Comparison of ENCODE assay signal across 8 mouse cellular contexts in the genomic region with DNA sequence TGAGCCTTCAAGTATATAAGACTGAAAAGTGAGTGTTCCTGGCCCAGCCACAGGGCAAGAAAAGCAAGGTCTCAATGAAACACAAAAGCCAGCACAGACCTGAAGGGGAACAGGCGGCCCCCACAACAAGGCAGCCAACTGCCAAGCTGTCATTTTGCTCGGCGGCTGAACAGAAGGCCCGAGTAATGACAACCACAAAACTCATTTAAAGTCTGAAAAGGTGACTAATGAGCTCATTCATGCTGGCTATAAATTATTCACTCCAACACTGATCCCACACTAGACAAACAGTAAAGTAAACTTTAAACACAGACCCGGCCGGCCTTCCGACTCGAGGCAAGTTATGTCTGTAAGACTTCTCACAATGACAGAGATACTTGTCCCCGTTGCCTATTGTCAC.
DNase-seq lines count a peak whose midpoint lies in the region; ATAC-seq and TF ChIP-seq lines count a peak whose summit lies in the region.

No protein-coding gene starts in this region.

- WGBS in kidney, embryonic 14.5 days: 17% methylated on average over 9 of the region's 9 CpGs
- WGBS in liver, postnatal 0 days (ENCODE audit: insufficient replicate concordance): 44% methylated on average over 9 of the region's 9 CpGs

- H3K9me3 ChIP-seq in CH12.LX (replicated peaks; ENCODE audit: low read length): peaks cover 2% of the 10 kb centered on the region
- H3K9me3 ChIP-seq in kidney, embryonic 14.5 days (ENCODE audit: control insufficient read depth, low read length): peaks cover 10% of the 10 kb centered on the region; the same call in 1 of the 2 replicates
- no peaks in the 10 kb centered on the region for H3K9me3 ChIP-seq in liver, postnatal 0 days (ENCODE audit: low read length)

- H3K27me3 ChIP-seq in CH12.LX (replicated peaks): no peaks in the 10 kb centered on the region
- no peaks in the 10 kb centered on the region for H3K27me3 ChIP-seq in kidney, embryonic 14.5 days (ENCODE audit: control insufficient read depth, insufficient read depth, low read length)
- no peaks in the 10 kb centered on the region for H3K27me3 ChIP-seq in liver, postnatal 0 days (ENCODE audit: insufficient read depth, low read length)

- TF ChIP-seq RAD21 in CH12.LX (IDR thresholded peaks at IDR 0.05; ENCODE audit: low read depth, low read length): no peak

- no peak overlapping the region for H3K27ac ChIP-seq in CH12.LX (ENCODE audit: insufficient read depth, low read depth)
- 0 out of 2 replicates have a peak overlapping the region, but pooled peaks have one; percentile 19 for H3K27ac ChIP-seq in kidney, embryonic 14.5 days (ENCODE audit: low read depth, low read length)
- peak overlapping the region; percentile 22; the same call in 1 of the 2 replicates for H3K27ac ChIP-seq in liver, postnatal 0 days (ENCODE audit: low read depth)

- TF ChIP-seq POLR2A in CH12.LX (IDR thresholded peaks at IDR 0.05; ENCODE audit: low read depth, low read length): no peak

- H3K36me3 ChIP-seq in CH12.LX (replicated peaks in 1 of 2; ENCODE audit: control insufficient read depth in 1 of 2, insufficient read depth in 1 of 2, low read length in 1 of 2): peaks cover 0 to 8% of the 10 kb centered on the region in 2 experiments
- H3K36me3 ChIP-seq in kidney, embryonic 14.5 days (ENCODE audit: control insufficient read depth, insufficient read depth, low read length): no peaks in the 10 kb centered on the region
- no peaks in the 10 kb centered on the region for H3K36me3 ChIP-seq in liver, postnatal 0 days (replicated peaks; ENCODE audit: insufficient read depth, low read length)

- no peak for DNase-seq in cerebellum, postnatal 4 days (ENCODE audit: low spot score in 2 of 2)
- DNase-seq in CH12.LX (ENCODE audit: extremely low read depth): no peak
- DNase-seq in liver, postnatal 0 days: no peak
- DNase-seq in thymus, postnatal 14 days: peak; percentile 57

- TF ChIP-seq CTCF in CH12.LX (conservative IDR thresholded peaks at IDR 0.05 in 1 of 2, IDR thresholded peaks at IDR 0.05 in 1 of 2; ENCODE audit: low read depth in 2 of 2, low read length in 2 of 2): no peak
- TF ChIP-seq CTCF in liver, postnatal 0 days (IDR thresholded peaks at IDR 0.05; ENCODE audit: low read depth): no peak

- no peak overlapping the region for H3K4me3 ChIP-seq in CH12.LX (replicated peaks in 1 of 3; ENCODE audit: low read depth in 2 of 3, low read length in 2 of 3, poor library complexity in 1 of 3)
- no peak overlapping the region for H3K4me3 ChIP-seq in kidney, embryonic 14.5 days (ENCODE audit: low read length)
- peak overlapping the region; percentile 34; the same call in 1 of the 2 replicates for H3K4me3 ChIP-seq in liver, postnatal 0 days (ENCODE audit: low read depth, low read length)

- peaks cover 0 to 30% of the 10 kb centered on the region in 2 experiments; a peak in 3 of 4 replicates for H3K4me1 ChIP-seq in CH12.LX (ENCODE audit: control insufficient read depth in 1 of 2, insufficient read depth in 2 of 2)
- no peaks in the 10 kb centered on the region for H3K4me1 ChIP-seq in kidney, embryonic 14.5 days (ENCODE audit: control insufficient read depth, insufficient read depth, low read length)
- no peaks in the 10 kb centered on the region; the same call in 1 of the 2 replicates for H3K4me1 ChIP-seq in liver, postnatal 0 days (ENCODE audit: insufficient read depth)

- in situ Hi-C loops in CH12.LX (cut with MboI; ENCODE audit: low pct_ligation_motif_present, low pct_unique_long_range_greater_than_20kb, low sequenced_read_pairs): no loop called here

- peak overlapping the region; percentile 87 for H3K4me2 ChIP-seq in CH12.LX (ENCODE audit: insufficient read depth, low read depth, poor library complexity, severe bottlenecking)
- H3K4me2 ChIP-seq in kidney, embryonic 14.5 days (replicated peaks; ENCODE audit: low read depth, low read length): no peak overlapping the region
- peak overlapping the region; percentile 62 for H3K4me2 ChIP-seq in liver, postnatal 0 days (ENCODE audit: low read depth, low read length)

- dilution Hi-C loops in CH12.LX (cut with MboI; ENCODE audit: extremely low pct_ligation_motif_present, extremely low pct_unique_long_range_greater_than_20kb, low sequenced_read_pairs): no loop called here

- TF ChIP-seq EP300 in CH12.LX (IDR thresholded peaks at IDR 0.05; ENCODE audit: low read length): no peak; the same call in 1 of the 2 replicates
- no peak for TF ChIP-seq EP300 in liver, postnatal 0 days (IDR thresholded peaks at IDR 0.05; ENCODE audit: low read depth)

- H3K79me2 ChIP-seq in CH12.LX (replicated peaks; ENCODE audit: control insufficient read depth, extremely low read depth, insufficient read depth, poor library complexity, severe bottlenecking): no peaks in the 10 kb centered on the region

- 0 out of 2 replicates have a peak, but pooled peaks have one; percentile 36 for ATAC-seq in cerebellum, adult (ENCODE audit: insufficient number of reproducible peaks, low FRiP score, low TSS enrichment)
- 0 out of 2 replicates have a peak, but pooled peaks have one; percentile 27 for ATAC-seq in erythroblast, adult 5-6 weeks (replicated peaks; ENCODE audit: low FRiP score, poor library complexity, severe bottlenecking)
- ATAC-seq in kidney, embryonic 14.5 days (ENCODE audit: low FRiP score, low TSS enrichment): peak; percentile 78; the same call in 1 of the 2 replicates
- ATAC-seq in liver, postnatal 0 days: no peak
- no peak for ATAC-seq in CD4-positive, CD25-positive, alpha-beta regulatory T cell, adult 4 months

- no peak overlapping the region; the same call in 1 of the 2 replicates for H3K9ac ChIP-seq in CH12.LX (ENCODE audit: insufficient read depth, low read depth)
- H3K9ac ChIP-seq in kidney, embryonic 14.5 days (ENCODE audit: low read depth, low read length): no peak overlapping the region
- peak overlapping the region; percentile 33; the same call in 1 of the 2 replicates for H3K9ac ChIP-seq in liver, postnatal 0 days (replicated peaks)

TF ChIP-seq in CH12.LX, 34 proteins besides CTCF, POLR2A, EP300 and RAD21:
- no peak for TF ChIP-seq USF1 (IDR thresholded peaks at IDR 0.05; ENCODE audit: low read depth, low read length)
- TF ChIP-seq ZMIZ1 (IDR thresholded peaks at IDR 0.05; ENCODE audit: low read depth, low read length): no peak
- TF ChIP-seq TBP (conservative IDR thresholded peaks at IDR 0.05; ENCODE audit: low read depth, low read length): no peak
- no peak for TF ChIP-seq BHLHE40 (IDR thresholded peaks at IDR 0.05; ENCODE audit: low read depth, low read length)

Comparison
In these comparisons a context has a peak if more than half of its experiments do, and no peak if none do; other contexts are left out.
1. ATAC-seq: peak in cerebellum, adult (single experiment), erythroblast, adult 5-6 weeks (single experiment) and kidney, embryonic 14.5 days (single experiment); none in liver, postnatal 0 days (single experiment) and CD4-positive, CD25-positive, alpha-beta regulatory T cell, adult 4 months (single experiment).